Mouse (Mus musculus): ENCODE measurements around the gene Cluh. TPM values are rescaled to one million over a fixed set of nuclear protein-coding genes. Genes with fewer than 3 reads are reported as not detected.

The Cluh gene
- polyA plus RNA-seq (2017; shearing (Covaris generic)) = 27.0 TPM

GRCm38 (mm10) chr11:74649095-74649646 is at the start of gene Cluh:
TSS of gene Cluh (plus strand) at chr11:74649495.

GRCm38 (mm10) chr11:74610545-74611176 is 38.6 kb upstream of the Cluh start, which contains the start of gene Rap1gap2:
TSS of gene Rap1gap2 (minus strand) at chr11:74610915.

GRCm38 (mm10) chr11:74619201-74619955 is 29.9 kb upstream of the Cluh start, which contains the start of gene Ccdc92b:
TSS of gene Ccdc92b (plus strand) at chr11:74619605.

Other genes with a start within 250 kb of the Cluh start
- 15.3 TPM for gene Rap1gap2, start 38.6 kb upstream of the Cluh start, polyA plus RNA-seq (2017; shearing (Covaris generic))
- 0.12 TPM for gene Ccdc92b, start 29.9 kb upstream of the Cluh start, polyA plus RNA-seq (2017; shearing (Covaris generic))
- 87.5 TPM for gene Pafah1b1, start 75.2 kb downstream of the Cluh start, polyA plus RNA-seq (2017; shearing (Covaris generic))
- 29.5 TPM for gene Mettl16, start 121.3 kb downstream of the Cluh start, polyA plus RNA-seq (2017; shearing (Covaris generic))
- gene Mnt, start 181.4 kb downstream of the Cluh start, polyA plus RNA-seq (2017; shearing (Covaris generic)) = 12.5 TPM
- 5.6 TPM for gene Sgsm2, start 247.6 kb downstream of the Cluh start, polyA plus RNA-seq (2017; shearing (Covaris generic))
- gene Tsr1, start 248.6 kb downstream of the Cluh start, polyA plus RNA-seq (2017; shearing (Covaris generic)) = 40.3 TPM